Mouse (Mus musculus) fat pad, adult 2 months (tissue): ENCODE data around the gene Trpc1.

Source experiments
- DNase-seq: peaks from one replicate; pipeline ENCODE4 v3.0.0-alpha.2; 2011; ENCODE audit warnings: low read depth, low spot score; ENCODE audit errors: extremely low read depth

The Trpc1 gene

GRCm38 (mm10) chr9:95750037-95750511, at the start of gene Trpc1:
Trpc1 (minus strand) TSS chr9:95750375.
- DNase-seq, result no peak

GRCm38 (mm10) chr9:95796323-95796722, 46.1 kb upstream of the Trpc1 start:
- no peak for DNase-seq

GRCm38 (mm10) chr9:95795844-95796243, 45.7 kb upstream of the Trpc1 start:
- DNase-seq, result no peak

GRCm38 (mm10) chr9:95795077-95795784, 45.1 kb upstream of the Trpc1 start:
- DNase-seq, result no peak

- no peak for DNase-seq
These were observed 44.0 kb upstream of the Trpc1 start for GRCm38 (mm10) chr9:95793986-95794744.

GRCm38 (mm10) chr9:95784888-95785511, 34.8 kb upstream of the Trpc1 start:
- no peak for DNase-seq

GRCm38 (mm10) chr9:95783646-95784293, 33.6 kb upstream of the Trpc1 start:
- no peak for DNase-seq

GRCm38 (mm10) chr9:95771671-95772070, 21.5 kb upstream of the Trpc1 start:
- DNase-seq, result no peak

- DNase-seq, result no peak
These were observed 13.0 kb upstream of the Trpc1 start for GRCm38 (mm10) chr9:95763218-95763617.

GRCm38 (mm10) chr9:95762228-95762627, 12.1 kb upstream of the Trpc1 start:
- no peak for DNase-seq

- DNase-seq, result no peak
These were observed 11.2 kb upstream of the Trpc1 start for GRCm38 (mm10) chr9:95761381-95761780.

- no peak for DNase-seq
These were observed 571 bp upstream of the Trpc1 start for GRCm38 (mm10) chr9:95750746-95751145.

GRCm38 (mm10) chr9:95749461-95749928, 680 bp downstream of the Trpc1 start:
- no peak for DNase-seq

GRCm38 (mm10) chr9:95747298-95747697, 2.9 kb downstream of the Trpc1 start:
- no peak for DNase-seq

GRCm38 (mm10) chr9:95744845-95745613, 5.1 kb downstream of the Trpc1 start:
- DNase-seq, result no peak

- no peak for DNase-seq
These were observed 13.9 kb downstream of the Trpc1 start for GRCm38 (mm10) chr9:95736238-95736637.

- no peak for DNase-seq
These were observed 37.6 kb downstream of the Trpc1 start for GRCm38 (mm10) chr9:95712574-95712973.

- DNase-seq, result no peak
These were observed 41.2 kb downstream of the Trpc1 start for GRCm38 (mm10) chr9:95708943-95709342.

GRCm38 (mm10) chr9:95705371-95705770, 44.8 kb downstream of the Trpc1 start:
- no peak for DNase-seq

- no peak for DNase-seq
These were observed 46.1 kb downstream of the Trpc1 start for GRCm38 (mm10) chr9:95704078-95704477.
